Mouse (Mus musculus) pancreas, adult 10 weeks (tissue): Measurements from ENCODE around the gene Rbm3. TPM values are rescaled to one million over a fixed set of nuclear protein-coding genes. Genes with fewer than 3 reads are reported as not detected.

ENCODE experiments used
- polyA plus RNA-seq: library from polyadenylated mRNA; stranded (reverse); fragments of 350-450 nt; fragmentation: Illumina TruSeq; extraction: RNeasy Lipid Tissue Mini Kit (QIAGEN cat#74804); gene quantifications from one replicate; pipeline ENCODE4 v1.2.3, GENCODE M21; 2015; ENCODE audit warnings: low read depth, low replicate concordance; ENCODE audit not compliant: insufficient read depth

Rbm3 gene
- 44.1 TPM for polyA plus RNA-seq

DNA sequence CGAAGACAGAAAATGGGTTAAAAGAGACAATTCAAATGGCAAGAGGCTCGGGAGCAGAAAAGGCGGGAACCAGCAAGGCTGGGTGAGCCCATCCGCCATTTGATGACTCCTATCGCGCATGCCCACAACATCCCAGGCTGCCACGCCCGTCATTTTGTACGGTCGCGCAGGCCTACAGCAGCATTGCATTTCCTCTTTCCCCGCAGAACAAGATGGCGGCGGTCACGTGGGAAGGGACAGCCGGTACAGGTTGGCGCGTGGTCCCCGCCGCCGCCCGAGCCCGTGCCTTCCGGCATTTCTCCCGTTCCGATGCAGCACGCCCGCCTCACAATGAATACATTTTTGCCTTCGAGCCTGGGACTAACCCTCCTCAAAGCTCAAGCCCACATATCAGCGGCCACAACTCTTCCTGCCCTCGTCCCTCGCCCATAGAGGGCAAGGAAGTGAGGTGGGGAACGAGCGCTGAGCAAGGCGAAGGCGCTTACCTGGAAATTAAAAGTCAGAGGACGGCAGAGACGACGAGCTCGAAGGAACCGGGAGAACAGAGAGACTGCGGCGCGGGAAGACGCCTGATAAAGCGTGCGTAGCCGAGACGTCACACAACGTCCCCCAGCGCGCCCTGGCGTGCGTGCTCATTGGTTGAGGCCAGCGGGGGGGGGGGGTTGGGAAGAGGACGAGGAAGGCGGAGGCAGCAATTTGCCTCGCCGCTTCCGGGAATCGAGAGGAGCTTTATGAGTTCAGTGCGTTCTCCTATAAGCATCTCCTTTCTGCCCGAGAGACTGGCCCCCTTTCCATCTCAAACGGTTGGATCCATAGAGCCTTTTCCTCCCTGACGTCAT, at the start of gene Rbm3:
Gene Rbm3, minus strand, starts transcription at position 728 of the 839 bp plus-strand sequence.

DNA sequence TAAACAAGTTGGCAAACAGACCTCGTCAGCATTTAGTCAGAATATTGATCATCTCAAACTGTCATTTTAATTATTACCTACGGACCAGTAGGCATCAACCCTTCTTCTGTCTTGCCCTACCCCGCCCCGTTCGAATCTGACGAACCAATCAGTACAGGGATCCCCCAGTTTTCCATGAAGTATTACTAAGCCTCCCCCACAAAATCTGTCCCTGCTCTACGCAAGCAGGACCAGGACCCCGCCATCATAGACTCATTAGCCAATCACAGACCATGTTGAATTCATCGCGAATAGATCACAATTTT, 47.7 kb upstream of the Rbm3 start, which contains the start of gene Ebp:
Gene Ebp, minus strand, starts transcription at position 94 of the 305 bp plus-strand sequence.

GRCm38 (mm10) chrX:8175504-8176385, 30.1 kb upstream of the Rbm3 start, which contains the start of gene Tbc1d25:
TSS of gene Tbc1d25 (minus strand) at chrX:8176181.

GRCm38 (mm10) chrX:8132017-8132976, 13.4 kb downstream of the Rbm3 start, which contains the start of gene Wdr13:
TSS of gene Wdr13 (minus strand) at chrX:8132892.

GRCm38 (mm10) chrX:8090346-8090953, 55.2 kb downstream of the Rbm3 start, which contains the start of gene Was:
TSS of gene Was (minus strand) at chrX:8090498.

Other genes starting within 250 kb of the Rbm3 start
- 23.2 TPM for gene Pqbp1, start 246.6 kb downstream of the Rbm3 start, polyA plus RNA-seq
- 18.8 TPM for gene Timm17b, start 246.5 kb downstream of the Rbm3 start, polyA plus RNA-seq
- gene Gm10491, start 238.0 kb downstream of the Rbm3 start, polyA plus RNA-seq: not detected
- gene Gm10490, start 236.3 kb downstream of the Rbm3 start, polyA plus RNA-seq: not detected
- gene Pcsk1n, start 226.1 kb downstream of the Rbm3 start, polyA plus RNA-seq: 20.9 TPM
- gene Eras, start 217.3 kb downstream of the Rbm3 start, polyA plus RNA-seq: not detected
- gene Hdac6, start 198.0 kb downstream of the Rbm3 start, polyA plus RNA-seq: 11.3 TPM
- gene Gata1, start 167.8 kb downstream of the Rbm3 start, polyA plus RNA-seq: not detected
- not detected for gene Glod5, start 127.4 kb downstream of the Rbm3 start, polyA plus RNA-seq
- 1.7 TPM for gene Suv39h1, start 71.1 kb downstream of the Rbm3 start, polyA plus RNA-seq
- gene Was, start 55.4 kb downstream of the Rbm3 start, polyA plus RNA-seq: 0.78 TPM
- gene Wdr13, start 13.0 kb downstream of the Rbm3 start, polyA plus RNA-seq: 21.1 TPM
- 3.4 TPM for gene Tbc1d25, start 30.3 kb upstream of the Rbm3 start, polyA plus RNA-seq
- gene Ebp, start 47.6 kb upstream of the Rbm3 start, polyA plus RNA-seq: 15.2 TPM
- 9.5 TPM for gene Porcn, start 60.6 kb upstream of the Rbm3 start, polyA plus RNA-seq
- 6.0 TPM for gene Ftsj1, start 106.5 kb upstream of the Rbm3 start, polyA plus RNA-seq
- gene Slc38a5, start 125.3 kb upstream of the Rbm3 start, polyA plus RNA-seq: 38.9 TPM
- gene Ssxb10, start 181.5 kb upstream of the Rbm3 start, polyA plus RNA-seq: not detected
- not detected for gene Ssxb9, start 221.1 kb upstream of the Rbm3 start, polyA plus RNA-seq